Mouse (Mus musculus): ENCODE data around the gene AI413582. TPM values are rescaled to one million over a fixed set of nuclear protein-coding genes. Genes with fewer than 3 reads are reported as not detected.

AI413582 gene
- total RNA-seq (2014; rRNA removed) (50.2 and 59.6 TPM in 2 replicates), polyA plus RNA-seq (2015; fragmentation: Nextera tagmentation; extraction: Ambion mirVana) (92.7 and 95.3 TPM in 2 replicates)

- DNase-seq (ENCODE audit: low spot score) (peak; percentile 95), ATAC-seq (peak; percentile 93)
- peak within 1 kb of the TSS; percentile 63 for H3K9ac ChIP-seq (replicated peaks; ENCODE audit: low read length)
- peak; percentile 52 for TF ChIP-seq CTCF (IDR thresholded peaks at IDR 0.05; ENCODE audit: low read depth)
- H3K4me2 ChIP-seq (ENCODE audit: low read depth, low read length): peak within 1 kb of the TSS; percentile 86
- no peaks in the 10 kb centered on the region for H3K27me3 ChIP-seq (ENCODE audit: insufficient read depth, low read length)
- peak within 1 kb of the TSS; percentile 83 for H3K27ac ChIP-seq
- peak within 1 kb of the TSS; percentile 65 for H3K4me3 ChIP-seq (ENCODE audit: low read length)
- H3K36me3 ChIP-seq (ENCODE audit: insufficient read depth, low read length): no peaks in the 10 kb centered on the region
- WGBS: 0% methylated on average over 58 of the region's 58 CpGs
- H3K9me3 ChIP-seq (ENCODE audit: low read length): no peaks in the 10 kb centered on the region
- H3K4me1 ChIP-seq (ENCODE audit: insufficient read depth, low read length): peaks cover 10% of the 10 kb centered on the region
Observed at GRCm38 (mm10) chr17:27565163-27565941, at the start of gene AI413582. AI413582 (minus strand) TSS chr17:27565756.

GRCm38 (mm10) chr17:27613016-27613415, 47.5 kb upstream of the AI413582 start:
- Histone ChIP-seq H3K4me2 (ENCODE audit: low read depth, low read length) (no peak overlapping the region), H3K27me3 (ENCODE audit: insufficient read depth, low read length) (no peaks in the 10 kb centered on the region), H3K4me3 (ENCODE audit: low read length) (no peak overlapping the region), H3K27ac (peak overlapping the region; percentile 16; the same call in 1 of the 2 replicates), H3K9ac (replicated peaks; ENCODE audit: low read length) (no peak overlapping the region), H3K36me3 (ENCODE audit: insufficient read depth, low read length) (no peaks in the 10 kb centered on the region; the same call in 1 of the 2 replicates), H3K9me3 (ENCODE audit: low read length) (no peaks in the 10 kb centered on the region), H3K4me1 (ENCODE audit: insufficient read depth, low read length) (peaks cover 19% of the 10 kb centered on the region; the same call in 1 of the 2 replicates)
- ATAC-seq (no peak), DNase-seq (ENCODE audit: low spot score) (no peak)
- TF ChIP-seq CTCF (IDR thresholded peaks at IDR 0.05; ENCODE audit: low read depth): no peak
- 38% methylated on average over 4 of the region's 4 CpGs for WGBS

GRCm38 (mm10) chr17:27611994-27612393, 46.4 kb upstream of the AI413582 start:
- 82% methylated on average over 5 of the region's 5 CpGs for WGBS
- peaks cover 19% of the 10 kb centered on the region; the same call in 1 of the 2 replicates for H3K4me1 ChIP-seq (ENCODE audit: insufficient read depth, low read length)
- no peaks in the 10 kb centered on the region for H3K27me3 ChIP-seq (ENCODE audit: insufficient read depth, low read length)
- H3K4me3 ChIP-seq (ENCODE audit: low read length): no peak overlapping the region
- no peak overlapping the region for H3K27ac ChIP-seq
- H3K9me3 ChIP-seq (ENCODE audit: low read length): no peaks in the 10 kb centered on the region
- H3K4me2 ChIP-seq (ENCODE audit: low read depth, low read length): no peak overlapping the region
- H3K9ac ChIP-seq (replicated peaks; ENCODE audit: low read length): no peak overlapping the region
- DNase-seq (ENCODE audit: low spot score) (no peak), ATAC-seq (no peak)
- H3K36me3 ChIP-seq (ENCODE audit: insufficient read depth, low read length): no peaks in the 10 kb centered on the region; the same call in 1 of the 2 replicates
- no peak for TF ChIP-seq CTCF (IDR thresholded peaks at IDR 0.05; ENCODE audit: low read depth)

GRCm38 (mm10) chr17:27611519-27611884, 45.9 kb upstream of the AI413582 start:
- TF ChIP-seq CTCF (IDR thresholded peaks at IDR 0.05; ENCODE audit: low read depth): no peak
- Histone ChIP-seq H3K9me3 (ENCODE audit: low read length) (no peaks in the 10 kb centered on the region), H3K4me3 (ENCODE audit: low read length) (no peak overlapping the region), H3K4me2 (ENCODE audit: low read depth, low read length) (no peak overlapping the region), H3K27me3 (ENCODE audit: insufficient read depth, low read length) (no peaks in the 10 kb centered on the region), H3K27ac (no peak overlapping the region; the same call in 1 of the 2 replicates), H3K36me3 (ENCODE audit: insufficient read depth, low read length) (no peaks in the 10 kb centered on the region), H3K9ac (replicated peaks; ENCODE audit: low read length) (no peak overlapping the region), H3K4me1 (ENCODE audit: insufficient read depth, low read length) (peaks cover 19% of the 10 kb centered on the region; the same call in 1 of the 2 replicates)
- ATAC-seq (no peak), DNase-seq (ENCODE audit: low spot score) (no peak)
- 61% methylated on average over 3 of the region's 3 CpGs for WGBS

- Histone ChIP-seq H3K4me1 (ENCODE audit: insufficient read depth, low read length) (peaks cover 19% of the 10 kb centered on the region; the same call in 1 of the 2 replicates), H3K9me3 (ENCODE audit: low read length) (no peaks in the 10 kb centered on the region), H3K27me3 (ENCODE audit: insufficient read depth, low read length) (no peaks in the 10 kb centered on the region), H3K4me2 (ENCODE audit: low read depth, low read length) (no peak overlapping the region), H3K27ac (no peak overlapping the region; the same call in 1 of the 2 replicates), H3K36me3 (ENCODE audit: insufficient read depth, low read length) (no peaks in the 10 kb centered on the region), H3K9ac (replicated peaks; ENCODE audit: low read length) (no peak overlapping the region), H3K4me3 (ENCODE audit: low read length) (no peak overlapping the region)
- TF ChIP-seq CTCF (IDR thresholded peaks at IDR 0.05; ENCODE audit: low read depth): no peak
- ATAC-seq (peak; percentile 49; the same call in 1 of the 2 replicates), DNase-seq (ENCODE audit: low spot score) (peak; percentile 54)
- WGBS: 51% methylated on average over 10 of the region's 10 CpGs
Observed at GRCm38 (mm10) chr17:27610679-27611518, 45.3 kb upstream of the AI413582 start.

- no peak for TF ChIP-seq CTCF (IDR thresholded peaks at IDR 0.05; ENCODE audit: low read depth)
- peaks cover 19% of the 10 kb centered on the region; the same call in 1 of the 2 replicates for H3K4me1 ChIP-seq (ENCODE audit: insufficient read depth, low read length)
Observed at GRCm38 (mm10) chr17:27609576-27609975, 44.0 kb upstream of the AI413582 start.

More at GRCm38 (mm10) chr17:27609576-27609975, 44.0 kb upstream of the AI413582 start:
- no peak overlapping the region for H3K4me3 ChIP-seq (ENCODE audit: low read length)
- no peaks in the 10 kb centered on the region for H3K9me3 ChIP-seq (ENCODE audit: low read length)
- DNase-seq (ENCODE audit: low spot score): no peak
- no peaks in the 10 kb centered on the region for H3K27me3 ChIP-seq (ENCODE audit: insufficient read depth, low read length)
- no peak overlapping the region for H3K4me2 ChIP-seq (ENCODE audit: low read depth, low read length)
- 78% methylated on average over 7 of the region's 7 CpGs for WGBS
- no peak overlapping the region for H3K9ac ChIP-seq (replicated peaks; ENCODE audit: low read length)
- no peak for ATAC-seq
- H3K36me3 ChIP-seq (ENCODE audit: insufficient read depth, low read length): no peaks in the 10 kb centered on the region
- H3K27ac ChIP-seq: no peak overlapping the region

Measured in hindbrain, postnatal 0 days (tissue).